Mouse (Mus musculus): ENCODE results near the gene Il13ra1.

The Il13ra1 gene

GRCm38 (mm10) chrX:36195736-36196525 is 84.0 kb downstream of the Il13ra1 start, which contains the start of gene Zcchc12:
Zcchc12 (plus strand) TSS chrX:36195904.
- DNase-seq (ENCODE audit: low read depth, low spot score): no peak

- DNase-seq (ENCODE audit: low read depth, low spot score): no peak
Observed at GRCm38 (mm10) chrX:36209554-36209953, 97.6 kb downstream of the Il13ra1 start.

- DNase-seq (ENCODE audit: low read depth, low spot score): no peak
Observed at GRCm38 (mm10) chrX:36211216-36211615, 99.3 kb downstream of the Il13ra1 start.

Measured in brain, embryonic 18.5 days (tissue).